Mouse (Mus musculus): ENCODE measurements around the gene Tmem237.

The Tmem237 gene

DNA sequence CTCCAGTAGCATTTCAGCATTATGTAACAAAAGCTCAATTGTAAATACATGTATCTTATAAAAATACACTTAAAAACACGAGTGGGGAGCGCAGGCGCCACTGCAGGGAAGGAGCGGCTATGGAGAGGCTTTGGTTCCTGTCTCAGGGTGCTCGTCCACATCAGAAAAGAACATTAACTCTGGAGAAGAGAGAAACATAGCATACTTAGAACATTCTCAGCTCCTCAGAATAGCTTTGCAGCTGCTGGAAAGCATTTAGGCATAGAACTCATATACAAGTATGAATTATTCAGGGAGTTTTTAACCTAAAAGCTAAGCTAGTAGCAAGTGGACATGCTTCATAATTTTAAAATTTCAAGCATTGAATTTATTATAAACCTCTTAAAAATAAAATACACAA, 19.2 kb downstream of the Tmem237 start:
- CTCF ChIA-PET = no interaction called here

GRCm38 (mm10) chr1:59094705-59095104, 25.5 kb downstream of the Tmem237 start, which contains the start of gene C2cd6:
Gene C2cd6 (minus strand): TSS chr1:59094900.
- CTCF ChIA-PET = no interaction called here

DNA sequence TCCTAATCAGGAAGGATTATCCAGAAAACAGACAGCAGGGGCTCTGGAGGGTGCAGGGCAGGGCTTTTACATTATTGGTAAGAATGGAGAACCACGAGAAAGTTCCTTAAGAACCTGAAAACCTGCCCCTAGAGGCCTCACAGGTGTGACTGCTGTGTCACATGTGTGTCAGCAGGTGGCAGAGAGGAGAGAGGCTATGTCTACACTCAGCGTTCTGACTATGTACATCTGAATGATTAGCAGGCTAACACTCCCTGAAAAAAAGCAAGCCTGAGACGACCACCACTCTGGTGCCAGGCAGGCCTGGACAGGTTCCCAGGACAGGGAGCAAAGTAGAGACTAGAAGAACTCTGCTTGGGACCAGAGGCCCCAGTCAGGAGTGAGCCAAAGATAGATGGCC, 49.3 kb downstream of the Tmem237 start:
- CTCF ChIA-PET = no interaction called here

DNA sequence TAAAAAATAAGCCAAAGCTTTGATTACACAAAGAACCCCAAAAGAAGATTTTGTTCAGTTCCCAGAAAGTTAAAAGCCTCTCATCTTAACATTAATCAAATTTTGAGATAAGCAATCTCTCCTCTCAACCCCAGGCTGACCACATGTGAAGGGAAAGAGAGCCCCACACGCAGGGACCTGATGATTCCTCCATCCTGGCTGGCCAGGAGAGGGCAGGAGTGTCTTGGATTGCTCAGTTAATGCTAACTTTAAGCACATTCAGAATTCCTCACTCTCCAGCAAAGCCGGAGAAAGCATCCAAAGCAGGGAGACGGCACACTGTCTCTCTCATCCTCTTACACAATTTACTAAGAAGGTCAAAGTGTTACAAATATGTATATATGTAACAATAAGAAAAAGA, 52.2 kb downstream of the Tmem237 start:
- CTCF ChIA-PET = no interaction called here

GRCm38 (mm10) chr1:59063697-59064096, 56.5 kb downstream of the Tmem237 start:
- CTCF ChIA-PET = no interaction called here

DNA sequence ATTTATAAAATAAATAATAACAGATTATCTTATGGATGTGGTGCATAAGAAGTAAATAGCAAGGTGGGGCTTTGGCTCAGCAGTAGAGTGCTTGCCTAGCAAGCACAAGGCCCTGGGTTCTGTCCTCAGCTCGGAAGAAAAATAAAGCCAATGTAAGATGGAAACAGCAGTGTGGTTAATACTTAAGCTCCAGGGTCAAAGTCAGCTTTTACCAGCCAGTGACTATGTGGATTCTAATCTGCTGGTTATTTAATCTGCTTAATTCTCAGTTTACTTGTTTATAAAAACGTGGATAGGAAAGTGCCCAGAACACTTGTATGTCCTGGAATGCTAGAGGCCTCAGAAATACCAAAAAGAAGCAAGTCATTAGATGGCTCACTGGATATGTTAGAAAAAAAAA, 63.3 kb downstream of the Tmem237 start:
- CTCF ChIA-PET = no interaction called here

GRCm38 (mm10) chr1:59051306-59051705, 68.9 kb downstream of the Tmem237 start:
- CTCF ChIA-PET = no interaction called here

All from spleen, embryonic (tissue).